Mouse (Mus musculus): ENCODE data around the gene Wnt4.

DNA sequence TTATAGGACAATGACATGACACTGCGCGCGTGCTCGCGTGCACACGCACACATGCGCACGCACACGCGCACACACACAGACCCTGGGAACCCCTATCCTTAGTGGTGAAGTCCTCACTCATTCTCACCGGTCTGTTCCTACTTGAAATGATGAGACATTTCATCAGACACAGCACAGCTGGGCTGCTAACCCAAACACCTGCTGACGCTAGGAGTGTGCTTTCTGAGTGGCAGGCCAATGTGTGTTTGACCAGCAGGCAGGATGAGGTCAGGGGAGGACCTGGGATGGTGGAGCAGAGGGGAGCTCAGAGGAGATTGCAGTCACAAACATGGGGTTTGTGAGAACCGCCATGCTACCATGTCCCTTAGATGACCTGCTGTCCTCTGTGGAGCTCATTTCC, 22.9 kb downstream of the Wnt4 start:
- TF ChIP-seq POLR2A (IDR thresholded peaks at IDR 0.05; ENCODE audit: insufficient read depth, low read length): no peak
- no peak for TF ChIP-seq CTCF (IDR thresholded peaks at IDR 0.05; ENCODE audit: low read depth, low read length)
- TF ChIP-seq EP300 (IDR thresholded peaks at IDR 0.05; ENCODE audit: insufficient read depth, low read depth, low read length): no peak

All from ES-Bruce4 (cell line).